Mouse (Mus musculus) hindbrain, embryonic 13.5 days (tissue): Measurements from ENCODE around the gene Hba-a1. TPM values are rescaled to one million over a fixed set of nuclear protein-coding genes. Genes with fewer than 3 reads are reported as not detected.
"Not testable (repeated sequence)": the region's sequence is repeated elsewhere in the genome, so short reads cannot be mapped to it uniquely, and the experiment has no call there.

ENCODE experiments used
- ATAC-seq: fragments of 200-750 bp; cut with Nextera tagmentation; 2 replicates; pipeline ENCODE4 v1.8.0; 2017; ENCODE audit warnings: moderate TSS enrichment; ENCODE audit not compliant: low FRiP score
- H3K27ac ChIP-seq: fragments of 300-500 bp; sonication (generic); 2 replicates; pipeline ENCODE4 v1.5.1; 2015; ENCODE audit warnings: inconsistent platforms, mild to moderate bottlenecking, moderate library complexity
- H3K27me3 ChIP-seq: fragments of 300-500 bp; sonication (generic); 2 replicates; pipeline ENCODE4 v1.6.1; 2015; ENCODE audit warnings: mild to moderate bottlenecking, inconsistent platforms
- H3K36me3 ChIP-seq: fragments of 300-500 bp; sonication (generic); 2 replicates; pipeline ENCODE4 v1.6.1; 2015; ENCODE audit warnings: mild to moderate bottlenecking, inconsistent platforms
- H3K4me1 ChIP-seq: fragments of 300-500 bp; sonication (generic); replicated peaks from 2 replicates; pipeline ENCODE4 v1.6.1; 2015; ENCODE audit warnings: inconsistent platforms
- H3K4me2 ChIP-seq: fragments of 300-500 bp; sonication (generic); 2 replicates; pipeline ENCODE4 v1.6.1; 2015; ENCODE audit warnings: inconsistent platforms, mild to moderate bottlenecking, moderate library complexity
- H3K4me3 ChIP-seq: fragments of 300-500 bp; sonication (generic); 2 replicates; pipeline ENCODE4 v1.5.1; 2015; ENCODE audit warnings: mild to moderate bottlenecking, inconsistent platforms
- H3K9ac ChIP-seq: fragments of 300-500 bp; sonication (generic); 2 replicates; pipeline ENCODE4 v1.6.1; 2015; ENCODE audit warnings: mild to moderate bottlenecking, inconsistent platforms
- H3K9me3 ChIP-seq: fragments of 300-500 bp; sonication (generic); 2 replicates; pipeline ENCODE4 v1.6.1; 2016; ENCODE audit warnings: inconsistent platforms
- WGBS: fragments of 180-500 bp; shearing (Covaris S2); methylation state at CpG from one replicate; pipeline ENCODE4 v1.1.7; 2015; 5-methylcytosine and 5-hydroxymethylcytosine counted together
- polyA plus RNA-seq: library from polyadenylated mRNA; unstranded; fragments of >200 nt; fragmentation: Nextera tagmentation; extraction: Ambion mirVana; gene quantifications from 2 replicates; pipeline ENCODE4 v1.2.1, GENCODE M21; 2015

The Hba-a1 gene
- polyA plus RNA-seq, 1 experiment from 2014 or later = 2,656 TPM

GRCm38 (mm10) chr11:32285031-32285775 lies 1.9 kb downstream of the Hba-a1 start:
- ATAC-seq = no peak

GRCm38 (mm10) chr11:32285887-32286286 lies 2.6 kb downstream of the Hba-a1 start:
- H3K4me2 ChIP-seq, H3K4me3 ChIP-seq, H3K27ac ChIP-seq, H3K4me1 ChIP-seq, H3K9ac ChIP-seq, H3K9me3 ChIP-seq, H3K36me3 ChIP-seq, ATAC-seq: not testable (repeated sequence)
- H3K27me3 ChIP-seq = peaks cover 11% of the 10 kb centered on the region

More at GRCm38 (mm10) chr11:32285031-32285775, 1.9 kb downstream of the Hba-a1 start:
- Histone ChIP-seq H3K9me3 (no peaks in the 10 kb centered on the region), H3K4me2 (no peak overlapping the region), H3K36me3 (no peaks in the 10 kb centered on the region), H3K4me3 (no peak overlapping the region), H3K27ac (no peak overlapping the region), H3K4me1 (no peaks in the 10 kb centered on the region), H3K27me3 (peaks cover 11% of the 10 kb centered on the region), H3K9ac (no peak overlapping the region)
- 84% methylated on average over 7 of the region's 7 CpGs for WGBS

- Histone ChIP-seq H3K4me2 (peak within 1 kb of the TSS; percentile 56), H3K4me3 (peak within 1 kb of the TSS; percentile 31), H3K27me3 (peaks cover 11% of the 10 kb centered on the region), H3K9ac (peak within 1 kb of the TSS; percentile 36; the same call in 1 of the 2 replicates)
- H3K27ac ChIP-seq, H3K36me3 ChIP-seq, H3K4me1 ChIP-seq, H3K9me3 ChIP-seq: not testable (repeated sequence)
- 21% methylated on average over 31 of the region's 33 CpGs for WGBS
- peak; percentile 80 for ATAC-seq
Measured at GRCm38 (mm10) chr11:32286695-32287492, 3.6 kb downstream of the Hba-a1 start, which contains the start of gene Hbq1b. Gene Hbq1b, plus strand, starts transcription at chr11:32286965.

- no peaks in the 10 kb centered on the region for H3K9me3 ChIP-seq
- WGBS = 74% methylated on average over 9 of the region's 9 CpGs
- peaks cover 11% of the 10 kb centered on the region for H3K27me3 ChIP-seq
- no peak overlapping the region for H3K27ac ChIP-seq
- no peaks in the 10 kb centered on the region for H3K36me3 ChIP-seq
- no peak for ATAC-seq
- H3K9ac ChIP-seq = no peak overlapping the region
- no peak overlapping the region; the same call in 1 of the 2 replicates for H3K4me2 ChIP-seq
- no peaks in the 10 kb centered on the region for H3K4me1 ChIP-seq
- no peak overlapping the region for H3K4me3 ChIP-seq
Measured at GRCm38 (mm10) chr11:32287493-32287825, 4.1 kb downstream of the Hba-a1 start.

- H3K4me3 ChIP-seq, H3K9ac ChIP-seq, H3K4me2 ChIP-seq, H3K9me3 ChIP-seq, H3K4me1 ChIP-seq, H3K27ac ChIP-seq, ATAC-seq, H3K36me3 ChIP-seq, H3K27me3 ChIP-seq: not testable (repeated sequence)
- 81% methylated on average over 4 of the region's 4 CpGs for WGBS
Measured at GRCm38 (mm10) chr11:32292819-32293218, 9.5 kb downstream of the Hba-a1 start.

GRCm38 (mm10) chr11:32293479-32293878 lies 10.2 kb downstream of the Hba-a1 start:
- H3K36me3 ChIP-seq, H3K4me2 ChIP-seq, H3K9me3 ChIP-seq, H3K27ac ChIP-seq, H3K27me3 ChIP-seq, H3K4me1 ChIP-seq, H3K9ac ChIP-seq, H3K4me3 ChIP-seq, ATAC-seq: not testable (repeated sequence)
- WGBS = 65% methylated on average over 3 of the region's 3 CpGs

GRCm38 (mm10) chr11:32296203-32296602 lies 12.9 kb downstream of the Hba-a1 start, which contains the start of gene Hba-a2:
Gene Hba-a2, plus strand, starts transcription at chr11:32296489.
- not testable (repeated sequence) for H3K9me3 ChIP-seq, H3K4me1 ChIP-seq, H3K4me2 ChIP-seq, H3K9ac ChIP-seq, H3K27ac ChIP-seq, H3K4me3 ChIP-seq, H3K36me3 ChIP-seq, ATAC-seq, H3K27me3 ChIP-seq
- no CpG with 5 or more reads among the region's 4 CpGs for WGBS

- not testable (repeated sequence) for H3K36me3 ChIP-seq, ATAC-seq, H3K4me3 ChIP-seq, H3K4me2 ChIP-seq, H3K4me1 ChIP-seq, H3K27ac ChIP-seq, H3K9me3 ChIP-seq, H3K9ac ChIP-seq
- H3K27me3 ChIP-seq = peaks cover 15% of the 10 kb centered on the region
- WGBS = 55% methylated on average over 2 of the region's 2 CpGs
Measured at GRCm38 (mm10) chr11:32297417-32297816, 14.1 kb downstream of the Hba-a1 start.

- no peaks in the 10 kb centered on the region for H3K36me3 ChIP-seq
- H3K9me3 ChIP-seq = no peaks in the 10 kb centered on the region
- H3K9ac ChIP-seq = no peak overlapping the region
- H3K27me3 ChIP-seq = peaks cover 15% of the 10 kb centered on the region
- no peak overlapping the region for H3K4me2 ChIP-seq
- H3K27ac ChIP-seq = no peak overlapping the region
- H3K4me3 ChIP-seq = no peak overlapping the region
- no peak for ATAC-seq
- H3K4me1 ChIP-seq = no peaks in the 10 kb centered on the region
- 93% methylated on average over 1 of the region's 1 CpGs for WGBS
Measured at GRCm38 (mm10) chr11:32297866-32298531, 14.7 kb downstream of the Hba-a1 start.

- H3K27ac ChIP-seq = no peak overlapping the region
- no peak overlapping the region for H3K4me2 ChIP-seq
- H3K4me3 ChIP-seq = no peak overlapping the region
- H3K9ac ChIP-seq = no peak overlapping the region
- no peak for ATAC-seq
- no peaks in the 10 kb centered on the region for H3K4me1 ChIP-seq
- H3K36me3 ChIP-seq = no peaks in the 10 kb centered on the region
- H3K9me3 ChIP-seq = no peaks in the 10 kb centered on the region
- 98% methylated on average over 2 of the region's 2 CpGs for WGBS
- H3K27me3 ChIP-seq = peaks cover 15% of the 10 kb centered on the region
Measured at GRCm38 (mm10) chr11:32298532-32298918, 15.2 kb downstream of the Hba-a1 start.

- H3K27ac ChIP-seq, H3K9me3 ChIP-seq, H3K4me1 ChIP-seq, H3K9ac ChIP-seq, H3K36me3 ChIP-seq: not testable (repeated sequence)
- 8% methylated on average over 16 of the region's 16 CpGs for WGBS
- ATAC-seq = peak; percentile 54
- peaks cover 15% of the 10 kb centered on the region for H3K27me3 ChIP-seq
- H3K4me2 ChIP-seq = peak within 1 kb of the TSS; percentile 52
- peak within 1 kb of the TSS; percentile 33 for H3K4me3 ChIP-seq
Measured at GRCm38 (mm10) chr11:32299865-32300264, 16.6 kb downstream of the Hba-a1 start, which contains the start of gene Hbq1a. Gene Hbq1a, plus strand, starts transcription at chr11:32300069.
